Comparison of ENCODE assay signal across 12 mouse cellular contexts in the genomic region with DNA sequence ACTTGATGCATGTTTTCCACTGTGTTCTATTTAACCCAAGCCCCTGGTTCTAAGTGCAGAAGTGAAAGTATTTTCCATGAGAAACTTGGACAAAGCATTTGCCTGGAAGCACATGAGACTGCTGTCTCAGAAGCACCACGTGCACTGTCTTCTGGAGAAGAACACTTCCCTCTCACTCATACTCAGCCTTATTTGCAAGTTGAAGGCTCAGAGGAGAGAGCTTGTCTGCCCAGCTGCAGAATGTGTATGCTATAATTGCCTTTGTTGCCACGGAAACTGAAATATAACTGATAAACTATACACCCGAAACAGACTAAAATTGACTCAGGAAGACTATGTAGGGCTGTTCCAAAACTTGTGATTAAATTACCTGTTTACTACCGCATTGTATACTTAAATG.
DNase-seq lines count a peak whose midpoint lies in the region; ATAC-seq and TF ChIP-seq lines count a peak whose summit lies in the region.
"Had no signal": no experiment of that assay in that cellular context is flagged by ENCODE, and none has a peak within 500 bp of the region (broad histone marks: within the 10 kb centered on the region; RNA-seq: fewer than 3 reads in every experiment).

No protein-coding gene starts in this region.

- H3K36me3 ChIP-seq in midbrain, postnatal 0 days (ENCODE audit: insufficient read depth, low read length), result no peaks in the 10 kb centered on the region
- no peaks in the 10 kb centered on the region for H3K36me3 ChIP-seq in hindbrain, embryonic 13.5 days
- H3K36me3 ChIP-seq: limb, embryonic 15.5 days; stomach, embryonic 15.5 days had no signal

- peak; percentile 75 for ATAC-seq in midbrain, postnatal 0 days (ENCODE audit: low FRiP score)
- ATAC-seq in hindbrain, embryonic 13.5 days (ENCODE audit: low FRiP score), result no peak

- no peaks in the 10 kb centered on the region for H3K9me3 ChIP-seq in midbrain, postnatal 0 days (ENCODE audit: low read length)
- no peaks in the 10 kb centered on the region for H3K9me3 ChIP-seq in hindbrain, embryonic 13.5 days
- H3K9me3 ChIP-seq: limb, embryonic 15.5 days; stomach, embryonic 15.5 days had no signal

- WGBS in midbrain, postnatal 0 days, result 60% methylated on average over 4 of the region's 4 CpGs
- WGBS in hindbrain, embryonic 13.5 days, result 80% methylated on average over 4 of the region's 4 CpGs

- no peaks in the 10 kb centered on the region for H3K27me3 ChIP-seq in midbrain, postnatal 0 days (ENCODE audit: insufficient read depth, low read length)
- H3K27me3 ChIP-seq in hindbrain, embryonic 13.5 days, result no peaks in the 10 kb centered on the region
- H3K27me3 ChIP-seq: limb, embryonic 15.5 days; stomach, embryonic 15.5 days had no signal

- no peak for TF ChIP-seq CTCF in midbrain, postnatal 0 days (IDR thresholded peaks at IDR 0.05)

- no peak overlapping the region for H3K4me2 ChIP-seq in midbrain, postnatal 0 days (ENCODE audit: low read depth, low read length, poor library complexity, severe bottlenecking)
- no peak overlapping the region for H3K4me2 ChIP-seq in hindbrain, embryonic 13.5 days
- H3K4me2 ChIP-seq: limb, embryonic 15.5 days; stomach, embryonic 15.5 days had no signal

- H3K4me3 ChIP-seq in midbrain, postnatal 0 days (ENCODE audit: low read depth, low read length), result no peak overlapping the region
- no peak overlapping the region for H3K4me3 ChIP-seq in hindbrain, embryonic 13.5 days
- H3K4me3 ChIP-seq: limb, embryonic 15.5 days; stomach, embryonic 15.5 days had no signal

- no peak overlapping the region for H3K9ac ChIP-seq in midbrain, postnatal 0 days (replicated peaks; ENCODE audit: low read length, poor library complexity, severe bottlenecking)
- no peak overlapping the region for H3K9ac ChIP-seq in hindbrain, embryonic 13.5 days
- H3K9ac ChIP-seq: limb, embryonic 15.5 days; stomach, embryonic 15.5 days had no signal

- peak; percentile 3 to 42 for DNase-seq in layer of hippocampus, adult 18-20 months (ENCODE audit: low spot score in 2 of 2)
- no peak for DNase-seq in layer of hippocampus, postnatal 25 days (ENCODE audit: extremely low spot score in 1 of 2, low spot score in 1 of 2)
- DNase-seq in adipocyte (ENCODE audit: low spot score), result peak; percentile 8
- DNase-seq in frontal cortex, postnatal 36 days (ENCODE audit: low spot score in 2 of 2), result peak; percentile 19 to 54
- DNase-seq in midbrain, postnatal 0 days (ENCODE audit: low spot score), result peak; percentile 8
- no peak for DNase-seq in gastrocnemius, postnatal 10 days
- no peak for DNase-seq in cerebellum, adult 18-20 months
- DNase-seq: kidney, postnatal 10 days; lung, postnatal 4 days had no signal

- H3K4me1 ChIP-seq in midbrain, postnatal 0 days (ENCODE audit: insufficient read depth, low read length), result no peaks in the 10 kb centered on the region
- H3K4me1 ChIP-seq in hindbrain, embryonic 13.5 days (replicated peaks), result no peaks in the 10 kb centered on the region
- H3K4me1 ChIP-seq: limb, embryonic 15.5 days; stomach, embryonic 15.5 days had no signal

- no peak overlapping the region for H3K27ac ChIP-seq in midbrain, postnatal 0 days (ENCODE audit: low read depth, low read length)
- H3K27ac ChIP-seq in hindbrain, embryonic 13.5 days, result no peak overlapping the region
- H3K27ac ChIP-seq: limb, embryonic 15.5 days; stomach, embryonic 15.5 days had no signal

Comparison
In these comparisons a context has a peak if more than half of its experiments do, and no peak if none do; other contexts are left out.
1. DNase-seq: peak in layer of hippocampus, adult 18-20 months (2 of 2), adipocyte (single experiment), frontal cortex, postnatal 36 days (2 of 2) and midbrain, postnatal 0 days (single experiment); none in layer of hippocampus, postnatal 25 days (0 of 2), gastrocnemius, postnatal 10 days (single experiment) and cerebellum, adult 18-20 months (0 of 2).